Mouse (Mus musculus): ENCODE measurements around the gene Mical1. TPM values are rescaled to one million over a fixed set of nuclear protein-coding genes. Genes with fewer than 3 reads are reported as not detected.
A peak's percentile ranks its signal among the peaks of the same experiment; 100 is the strongest.

The Mical1 gene
- polyA plus RNA-seq, 1 experiment from 2014 or later: 29.6 TPM

GRCm38 (mm10) chr10:41460501-41460900 is 15.6 kb upstream of the Mical1 start:
- 34% methylated on average over 2 of the region's 2 CpGs for WGBS
- no peaks in the 10 kb centered on the region for H3K27me3 ChIP-seq
- no peak for ATAC-seq (ENCODE audit: low FRiP score)
- H3K9ac ChIP-seq: 0 out of 2 replicates have a peak overlapping the region, but pooled peaks have one; percentile 6
- H3K9me3 ChIP-seq: no peaks in the 10 kb centered on the region
- peaks cover 70% of the 10 kb centered on the region for H3K36me3 ChIP-seq
- H3K4me2 ChIP-seq: no peak overlapping the region
- no peak overlapping the region for H3K4me3 ChIP-seq
- H3K27ac ChIP-seq: 0 out of 2 replicates have a peak overlapping the region, but pooled peaks have one; percentile 23
- H3K4me1 ChIP-seq (replicated peaks): peaks cover 14% of the 10 kb centered on the region

- Histone ChIP-seq H3K4me3 (no peak overlapping the region), H3K36me3 (peaks cover 69% of the 10 kb centered on the region), H3K27ac (no peak overlapping the region), H3K9me3 (no peaks in the 10 kb centered on the region), H3K27me3 (no peaks in the 10 kb centered on the region), H3K4me2 (no peak overlapping the region), H3K9ac (no peak overlapping the region), H3K4me1 (replicated peaks) (peaks cover 14% of the 10 kb centered on the region)
- 95% methylated on average over 3 of the region's 3 CpGs for WGBS
- no peak for ATAC-seq (ENCODE audit: low FRiP score)
These were observed 14.9 kb upstream of the Mical1 start for GRCm38 (mm10) chr10:41461057-41461722.

GRCm38 (mm10) chr10:41464401-41464955 is 11.6 kb upstream of the Mical1 start:
- Histone ChIP-seq H3K4me3 (no peak overlapping the region), H3K27me3 (no peaks in the 10 kb centered on the region), H3K4me2 (no peak overlapping the region), H3K4me1 (replicated peaks) (peaks cover 14% of the 10 kb centered on the region), H3K9me3 (no peaks in the 10 kb centered on the region), H3K9ac (no peak overlapping the region), H3K27ac (peak overlapping the region; percentile 35; the same call in 1 of the 2 replicates), H3K36me3 (peaks cover 71% of the 10 kb centered on the region)
- ATAC-seq (ENCODE audit: low FRiP score): no peak
- 32% methylated on average over 15 of the region's 15 CpGs for WGBS

- no peak overlapping the region for H3K4me2 ChIP-seq
- H3K4me3 ChIP-seq: no peak overlapping the region
- WGBS: 26% methylated on average over 6 of the region's 6 CpGs
- ATAC-seq (ENCODE audit: low FRiP score): no peak
- H3K36me3 ChIP-seq: peaks cover 46% of the 10 kb centered on the region
- no peak overlapping the region for H3K9ac ChIP-seq
- no peaks in the 10 kb centered on the region for H3K27me3 ChIP-seq
- H3K4me1 ChIP-seq (replicated peaks): peaks cover 5% of the 10 kb centered on the region; the same call in 1 of the 2 replicates
- no peaks in the 10 kb centered on the region for H3K9me3 ChIP-seq
- H3K27ac ChIP-seq: no peak overlapping the region
These were observed 8.8 kb upstream of the Mical1 start for GRCm38 (mm10) chr10:41467325-41467724.

GRCm38 (mm10) chr10:41470693-41471092 is 5.4 kb upstream of the Mical1 start:
- Histone ChIP-seq H3K27ac (no peak overlapping the region), H3K4me3 (no peak overlapping the region), H3K36me3 (peaks cover 24% of the 10 kb centered on the region), H3K4me1 (replicated peaks) (peaks cover 3% of the 10 kb centered on the region), H3K27me3 (0 out of 2 replicates have a peak, but pooled peaks cover 3% of the 10 kb centered on the region), H3K9ac (no peak overlapping the region), H3K9me3 (no peaks in the 10 kb centered on the region), H3K4me2 (no peak overlapping the region)
- no peak for ATAC-seq (ENCODE audit: low FRiP score)
- WGBS: 90% methylated on average over 3 of the region's 3 CpGs

GRCm38 (mm10) chr10:41472534-41472933 is 3.6 kb upstream of the Mical1 start:
- ATAC-seq (ENCODE audit: low FRiP score): no peak
- H3K4me1 ChIP-seq (replicated peaks): peaks cover 22% of the 10 kb centered on the region
- peaks cover 13% of the 10 kb centered on the region for H3K36me3 ChIP-seq
- H3K27me3 ChIP-seq: 0 out of 2 replicates have a peak, but pooled peaks cover 3% of the 10 kb centered on the region
- H3K9ac ChIP-seq: no peak overlapping the region
- H3K27ac ChIP-seq: no peak overlapping the region
- H3K9me3 ChIP-seq: no peaks in the 10 kb centered on the region
- H3K4me2 ChIP-seq: no peak overlapping the region
- H3K4me3 ChIP-seq: no peak overlapping the region

GRCm38 (mm10) chr10:41472962-41473481 is 3.1 kb upstream of the Mical1 start:
- no peak overlapping the region for H3K4me3 ChIP-seq
- H3K9me3 ChIP-seq: no peaks in the 10 kb centered on the region
- 0 out of 2 replicates have a peak, but pooled peaks cover 3% of the 10 kb centered on the region for H3K27me3 ChIP-seq
- 85% methylated on average over 5 of the region's 5 CpGs for WGBS
- H3K9ac ChIP-seq: no peak overlapping the region
- peaks cover 11% of the 10 kb centered on the region for H3K36me3 ChIP-seq
- H3K27ac ChIP-seq: no peak overlapping the region
- peaks cover 26% of the 10 kb centered on the region for H3K4me1 ChIP-seq (replicated peaks)
- no peak for ATAC-seq (ENCODE audit: low FRiP score)
- no peak overlapping the region for H3K4me2 ChIP-seq

GRCm38 (mm10) chr10:41473782-41474468 is 2.2 kb upstream of the Mical1 start:
- Histone ChIP-seq H3K27me3 (0 out of 2 replicates have a peak, but pooled peaks cover 3% of the 10 kb centered on the region), H3K9ac (no peak overlapping the region), H3K4me3 (no peak overlapping the region), H3K27ac (no peak overlapping the region), H3K36me3 (peaks cover 3% of the 10 kb centered on the region; the same call in 1 of the 2 replicates), H3K9me3 (no peaks in the 10 kb centered on the region), H3K4me2 (no peak overlapping the region), H3K4me1 (replicated peaks) (peaks cover 29% of the 10 kb centered on the region)
- ATAC-seq (ENCODE audit: low FRiP score): no peak
- 89% methylated on average over 6 of the region's 6 CpGs for WGBS

- Histone ChIP-seq H3K9me3 (no peaks in the 10 kb centered on the region), H3K4me1 (replicated peaks) (peaks cover 30% of the 10 kb centered on the region), H3K4me2 (no peak overlapping the region), H3K9ac (no peak overlapping the region), H3K27ac (no peak overlapping the region), H3K4me3 (no peak overlapping the region), H3K27me3 (0 out of 2 replicates have a peak, but pooled peaks cover 3% of the 10 kb centered on the region), H3K36me3 (peaks cover 11% of the 10 kb centered on the region)
- WGBS: 93% methylated on average over 1 of the region's 1 CpGs
- ATAC-seq (ENCODE audit: low FRiP score): no peak
These were observed 1.1 kb upstream of the Mical1 start for GRCm38 (mm10) chr10:41474981-41475391.

GRCm38 (mm10) chr10:41477018-41477277 is 834 bp downstream of the Mical1 start:
- H3K4me3 ChIP-seq: peak overlapping the region; percentile 61
- 0 out of 2 replicates have a peak, but pooled peaks cover 3% of the 10 kb centered on the region for H3K27me3 ChIP-seq
- H3K4me2 ChIP-seq: peak overlapping the region; percentile 87
- no peaks in the 10 kb centered on the region for H3K9me3 ChIP-seq
- peak overlapping the region; percentile 84 for H3K27ac ChIP-seq
- H3K9ac ChIP-seq: peak overlapping the region; percentile 80
- peaks cover 34% of the 10 kb centered on the region for H3K4me1 ChIP-seq (replicated peaks)
- ATAC-seq (ENCODE audit: low FRiP score): no peak; the same call in none of the 2 replicates
- WGBS: 0% methylated on average over 9 of the region's 9 CpGs
- H3K36me3 ChIP-seq: peaks cover 22% of the 10 kb centered on the region

- H3K4me3 ChIP-seq: peak overlapping the region; percentile 61
- 2% methylated on average over 20 of the region's 20 CpGs for WGBS
- no peaks in the 10 kb centered on the region for H3K9me3 ChIP-seq
- H3K4me1 ChIP-seq (replicated peaks): peaks cover 34% of the 10 kb centered on the region
- H3K36me3 ChIP-seq: peaks cover 28% of the 10 kb centered on the region
- peak; percentile 71 for ATAC-seq (ENCODE audit: low FRiP score)
- H3K4me2 ChIP-seq: peak overlapping the region; percentile 87
- peak overlapping the region; percentile 80 for H3K9ac ChIP-seq
- H3K27ac ChIP-seq: peak overlapping the region; percentile 84
- 0 out of 2 replicates have a peak, but pooled peaks cover 3% of the 10 kb centered on the region for H3K27me3 ChIP-seq
These were observed 1.4 kb downstream of the Mical1 start for GRCm38 (mm10) chr10:41477278-41478181.
